24 mouse cellular contexts compared by ENCODE assay signal in genomic region chr16:31025516-31025915, GRCm38 (mm10).
"Had no signal": no experiment of that assay in that cellular context is flagged by ENCODE, and none has a peak within 500 bp of the region (broad histone marks: within the 10 kb centered on the region; RNA-seq: fewer than 3 reads in every experiment).

No protein-coding gene starts in this region.

- H3K36me3 ChIP-seq: heart, embryonic 10.5 days; heart, embryonic 12.5 days; hindbrain, embryonic 10.5 days; hindbrain, embryonic 12.5 days; intestine, embryonic 15.5 days; limb, embryonic 10.5 days; limb, embryonic 12.5 days; liver, embryonic 13.5 days; liver, embryonic 15.5 days had no signal

- ATAC-seq: hindbrain, embryonic 16.5 days; intestine, embryonic 15.5 days; intestine, postnatal 0 days; liver, postnatal 0 days had no signal

- H3K27ac ChIP-seq: hindbrain, embryonic 10.5 days; hindbrain, embryonic 12.5 days; hindbrain, embryonic 14.5 days; intestine, embryonic 15.5 days; kidney, postnatal 0 days; layer of hippocampus, adult 2 months; left cerebral cortex, adult 2 months; limb, embryonic 10.5 days; limb, embryonic 12.5 days; liver, embryonic 13.5 days; liver, embryonic 15.5 days had no signal

- H3K9ac ChIP-seq: heart, embryonic 12.5 days; hindbrain, embryonic 12.5 days; hindbrain, embryonic 14.5 days; intestine, embryonic 15.5 days; limb, embryonic 12.5 days; liver, embryonic 13.5 days; liver, embryonic 15.5 days; liver, postnatal 0 days had no signal

- H3K4me3 ChIP-seq: heart, embryonic 10.5 days; heart, embryonic 12.5 days; hindbrain, embryonic 10.5 days; hindbrain, embryonic 12.5 days; intestine, embryonic 15.5 days; layer of hippocampus, adult 2 months; left cerebral cortex, adult 2 months; limb, embryonic 10.5 days; limb, embryonic 12.5 days; liver, embryonic 13.5 days; liver, embryonic 15.5 days had no signal

- H3K27me3 ChIP-seq: heart, embryonic 12.5 days; hindbrain, embryonic 12.5 days; intestine, embryonic 15.5 days; limb, embryonic 12.5 days; liver, embryonic 13.5 days; liver, embryonic 15.5 days had no signal

- H3K9me3 ChIP-seq: heart, embryonic 10.5 days; heart, embryonic 12.5 days; hindbrain, embryonic 10.5 days; hindbrain, embryonic 12.5 days; intestine, embryonic 15.5 days; limb, embryonic 10.5 days; limb, embryonic 12.5 days; liver, embryonic 13.5 days; liver, embryonic 15.5 days had no signal

- DNase-seq: gastrocnemius, postnatal 25 days; heart, postnatal 10 days; heart, postnatal 4 days; kidney, adult 18-20 months; kidney, adult 8-10 months; kidney, postnatal 25 days; kidney, postnatal 4 days; liver; liver, embryonic 13.5 days; liver, postnatal 0 days had no signal
